Mouse (Mus musculus): ENCODE results near the gene St3gal3. TPM values are rescaled to one million over a fixed set of nuclear protein-coding genes. Genes with fewer than 3 reads are reported as not detected.

Gene St3gal3
- polyA plus RNA-seq, 1 experiment from 2014 or later: 1.6 TPM

GRCm38 (mm10) chr4:117921358-117921757 lies 213.4 kb downstream of the St3gal3 start:
- Histone ChIP-seq H3K9me3 (replicated peaks) (no peaks in the 10 kb centered on the region), H3K36me3 (no peaks in the 10 kb centered on the region), H3K4me1 (replicated peaks) (peaks cover 42% of the 10 kb centered on the region), H3K9ac (no peak overlapping the region), H3K4me3 (replicated peaks) (no peak overlapping the region), H3K4me2 (no peak overlapping the region), H3K27me3 (peaks cover 51% of the 10 kb centered on the region), H3K27ac (no peak overlapping the region)
- DNase-seq (no peak), ATAC-seq (ENCODE audit: low read depth) (no peak)
- 67% methylated on average over 2 of the region's 2 CpGs for WGBS (ENCODE audit: insufficient replicate concordance)

GRCm38 (mm10) chr4:117918762-117919161 lies 216.0 kb downstream of the St3gal3 start:
- DNase-seq (no peak), ATAC-seq (ENCODE audit: low read depth) (no peak)
- WGBS (ENCODE audit: insufficient replicate concordance): 49% methylated on average over 5 of the region's 5 CpGs

GRCm38 (mm10) chr4:117918261-117918660 lies 216.5 kb downstream of the St3gal3 start:
- ATAC-seq (ENCODE audit: low read depth): no peak
- Histone ChIP-seq H3K4me3 (replicated peaks) (no peak overlapping the region), H3K4me2 (no peak overlapping the region), H3K4me1 (replicated peaks) (peaks cover 49% of the 10 kb centered on the region), H3K9ac (no peak overlapping the region), H3K36me3 (no peaks in the 10 kb centered on the region), H3K9me3 (replicated peaks) (no peaks in the 10 kb centered on the region), H3K27me3 (peaks cover 21% of the 10 kb centered on the region), H3K27ac (peak overlapping the region; percentile 32)
- DNase-seq: no peak
- 70% methylated on average over 3 of the region's 3 CpGs for WGBS (ENCODE audit: insufficient replicate concordance)

More at GRCm38 (mm10) chr4:117918762-117919161, 216.0 kb downstream of the St3gal3 start:
- no peak overlapping the region for H3K4me3 ChIP-seq (replicated peaks)
- peaks cover 44% of the 10 kb centered on the region for H3K4me1 ChIP-seq (replicated peaks)
- no peak overlapping the region for H3K4me2 ChIP-seq
- H3K36me3 ChIP-seq: no peaks in the 10 kb centered on the region
- no peak overlapping the region for H3K9ac ChIP-seq
- no peaks in the 10 kb centered on the region for H3K9me3 ChIP-seq (replicated peaks)
- H3K27me3 ChIP-seq: peaks cover 26% of the 10 kb centered on the region
- H3K27ac ChIP-seq: no peak overlapping the region

GRCm38 (mm10) chr4:117917847-117918246 lies 216.9 kb downstream of the St3gal3 start:
- 79% methylated on average over 4 of the region's 4 CpGs for WGBS (ENCODE audit: insufficient replicate concordance)
- ATAC-seq (ENCODE audit: low read depth) (no peak), DNase-seq (no peak)
- no peak overlapping the region for H3K4me3 ChIP-seq (replicated peaks)
- peak overlapping the region; percentile 67 for H3K27ac ChIP-seq
- no peaks in the 10 kb centered on the region for H3K9me3 ChIP-seq (replicated peaks)
- peaks cover 53% of the 10 kb centered on the region for H3K4me1 ChIP-seq (replicated peaks)
- H3K9ac ChIP-seq: no peak overlapping the region
- H3K36me3 ChIP-seq: no peaks in the 10 kb centered on the region
- H3K27me3 ChIP-seq: peaks cover 17% of the 10 kb centered on the region
- H3K4me2 ChIP-seq: no peak overlapping the region

GRCm38 (mm10) chr4:117917402-117917801 lies 217.3 kb downstream of the St3gal3 start:
- DNase-seq: no peak
- H3K27me3 ChIP-seq: peaks cover 13% of the 10 kb centered on the region
- no peaks in the 10 kb centered on the region for H3K36me3 ChIP-seq
- no peaks in the 10 kb centered on the region for H3K9me3 ChIP-seq (replicated peaks)
- 43% methylated on average over 4 of the region's 4 CpGs for WGBS (ENCODE audit: insufficient replicate concordance)
- H3K4me1 ChIP-seq (replicated peaks): peaks cover 57% of the 10 kb centered on the region
- no peak for ATAC-seq (ENCODE audit: low read depth)
- H3K27ac ChIP-seq: peak overlapping the region; percentile 67
- no peak overlapping the region for H3K9ac ChIP-seq
- H3K4me3 ChIP-seq (replicated peaks): no peak overlapping the region
- H3K4me2 ChIP-seq: no peak overlapping the region

- peak overlapping the region; percentile 87 for H3K4me3 ChIP-seq (replicated peaks)
- H3K36me3 ChIP-seq: peaks cover 8% of the 10 kb centered on the region
- no peaks in the 10 kb centered on the region for H3K9me3 ChIP-seq (replicated peaks)
- DNase-seq (no peak), ATAC-seq (ENCODE audit: low read depth) (no peak)
- WGBS (ENCODE audit: insufficient replicate concordance): 27% methylated on average over 5 of the region's 5 CpGs
- peak overlapping the region; percentile 94 for H3K9ac ChIP-seq
- H3K27me3 ChIP-seq: peaks cover 3% of the 10 kb centered on the region; the same call in 1 of the 2 replicates
- peaks cover 66% of the 10 kb centered on the region for H3K4me1 ChIP-seq (replicated peaks)
- peak overlapping the region; percentile 67 for H3K27ac ChIP-seq
- peak overlapping the region; percentile 97 for H3K4me2 ChIP-seq
These were observed 218.3 kb downstream of the St3gal3 start for GRCm38 (mm10) chr4:117916386-117916785.

GRCm38 (mm10) chr4:117915489-117916105 lies 219.1 kb downstream of the St3gal3 start:
- ATAC-seq (ENCODE audit: low read depth) (no peak), DNase-seq (no peak)
- H3K4me2 ChIP-seq: peak overlapping the region; percentile 97
- H3K9me3 ChIP-seq (replicated peaks): no peaks in the 10 kb centered on the region
- under 1% methylated on average over 19 of the region's 19 CpGs for WGBS (ENCODE audit: insufficient replicate concordance)
- H3K9ac ChIP-seq: peak overlapping the region; percentile 94
- peaks cover 16% of the 10 kb centered on the region for H3K36me3 ChIP-seq
- peak overlapping the region; percentile 87 for H3K4me3 ChIP-seq (replicated peaks)
- H3K4me1 ChIP-seq (replicated peaks): peaks cover 68% of the 10 kb centered on the region
- H3K27me3 ChIP-seq: no peaks in the 10 kb centered on the region
- H3K27ac ChIP-seq: peak overlapping the region; percentile 67

- H3K27ac ChIP-seq: peak within 1 kb of the TSS; percentile 67
- H3K27me3 ChIP-seq: no peaks in the 10 kb centered on the region
- peak within 1 kb of the TSS; percentile 97 for H3K4me2 ChIP-seq
- under 1% methylated on average over 61 of the region's 61 CpGs for WGBS (ENCODE audit: insufficient replicate concordance)
- no peaks in the 10 kb centered on the region for H3K9me3 ChIP-seq (replicated peaks)
- ATAC-seq (ENCODE audit: low read depth): peak; percentile 91
- H3K4me1 ChIP-seq (replicated peaks): peaks cover 76% of the 10 kb centered on the region
- H3K36me3 ChIP-seq: peaks cover 18% of the 10 kb centered on the region
- peak within 1 kb of the TSS; percentile 94 for H3K9ac ChIP-seq
- H3K4me3 ChIP-seq (replicated peaks): peak within 1 kb of the TSS; percentile 87
- DNase-seq: peak; percentile 93
These were observed 219.9 kb downstream of the St3gal3 start, which contains the start of gene Ipo13 for GRCm38 (mm10) chr4:117914591-117915442. Gene Ipo13 (minus strand): TSS chr4:117914999.

- Histone ChIP-seq H3K27me3 (no peaks in the 10 kb centered on the region), H3K36me3 (peaks cover 22% of the 10 kb centered on the region), H3K4me3 (replicated peaks) (peak overlapping the region; percentile 87), H3K9me3 (replicated peaks) (no peaks in the 10 kb centered on the region), H3K4me1 (replicated peaks) (peaks cover 80% of the 10 kb centered on the region), H3K4me2 (peak overlapping the region; percentile 97), H3K27ac (peak overlapping the region; percentile 67), H3K9ac (peak overlapping the region; percentile 94)
- WGBS (ENCODE audit: insufficient replicate concordance): 19% methylated on average over 8 of the region's 8 CpGs
- DNase-seq (no peak), ATAC-seq (ENCODE audit: low read depth) (0 out of 2 replicates have a peak, but pooled peaks have one; percentile 3)
These were observed 220.7 kb downstream of the St3gal3 start for GRCm38 (mm10) chr4:117914031-117914430.

- H3K4me2 ChIP-seq: peak overlapping the region; percentile 97
- peak overlapping the region; percentile 40; the same call in 1 of the 2 replicates for H3K27ac ChIP-seq
- WGBS (ENCODE audit: insufficient replicate concordance): 71% methylated on average over 3 of the region's 3 CpGs
- peaks cover 25% of the 10 kb centered on the region for H3K36me3 ChIP-seq
- peak overlapping the region; percentile 94 for H3K9ac ChIP-seq
- H3K4me3 ChIP-seq (replicated peaks): peak overlapping the region; percentile 87
- peaks cover 79% of the 10 kb centered on the region for H3K4me1 ChIP-seq (replicated peaks)
- no peak for DNase-seq
- ATAC-seq (ENCODE audit: low read depth): no peak
- H3K27me3 ChIP-seq: no peaks in the 10 kb centered on the region
- no peaks in the 10 kb centered on the region for H3K9me3 ChIP-seq (replicated peaks)
These were observed 221.3 kb downstream of the St3gal3 start for GRCm38 (mm10) chr4:117913421-117913820.

GRCm38 (mm10) chr4:117912685-117913273 lies 221.9 kb downstream of the St3gal3 start:
- peak overlapping the region; percentile 46; the same call in 1 of the 2 replicates for H3K9ac ChIP-seq
- H3K27ac ChIP-seq: peak overlapping the region; percentile 40
- H3K36me3 ChIP-seq: peaks cover 29% of the 10 kb centered on the region
- H3K4me1 ChIP-seq (replicated peaks): peaks cover 78% of the 10 kb centered on the region
- no peaks in the 10 kb centered on the region for H3K9me3 ChIP-seq (replicated peaks)
- H3K4me2 ChIP-seq: peak overlapping the region; percentile 97
- no peaks in the 10 kb centered on the region for H3K27me3 ChIP-seq
- DNase-seq: no peak
- peak overlapping the region; percentile 87 for H3K4me3 ChIP-seq (replicated peaks)
- no peak for ATAC-seq (ENCODE audit: low read depth)
- 80% methylated on average over 7 of the region's 7 CpGs for WGBS (ENCODE audit: insufficient replicate concordance)
